Mouse (Mus musculus): ENCODE measurements at regions not wholly inside any gene's neighbourhood (a gene's known extent, or its start where the extent isn't known, plus 50 kb on each side); places are given as distances from the start of the nearest gene placed in this dataset.

DNA sequence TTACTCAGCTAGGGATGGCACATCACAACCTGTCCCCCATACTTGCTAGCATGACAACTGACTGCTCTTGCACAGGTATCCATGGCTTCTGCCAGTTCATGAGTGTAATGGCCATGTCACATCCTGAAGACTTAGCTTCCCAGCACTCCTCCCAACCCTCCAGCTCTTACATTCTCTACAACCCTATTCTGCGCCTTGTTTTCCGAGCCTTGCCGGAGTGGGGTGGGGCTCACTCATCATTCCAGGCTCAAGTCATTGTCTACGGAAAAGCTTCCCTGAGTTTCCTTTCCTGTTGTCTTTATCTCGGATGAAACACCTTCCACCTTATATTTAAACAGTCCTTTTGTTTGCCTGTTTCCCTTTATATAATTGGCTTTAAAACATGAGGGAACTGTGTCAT is 69.6 kb downstream of the Prdm13 start:
- no peaks in the 10 kb centered on the region for H3K4me1 ChIP-seq (replicated peaks; ENCODE audit: control insufficient read depth, insufficient read depth, low read length)
- H3K9me3 ChIP-seq (ENCODE audit: control insufficient read depth) = no peaks in the 10 kb centered on the region
- no peak for TF ChIP-seq CTCF (IDR thresholded peaks at IDR 0.05; ENCODE audit: low read depth)
- no peaks in the 10 kb centered on the region for H3K36me3 ChIP-seq (ENCODE audit: control insufficient read depth, insufficient read depth)
- H3K4me2 ChIP-seq (replicated peaks; ENCODE audit: low read depth) = no peak overlapping the region
- no peak overlapping the region for H3K9ac ChIP-seq (ENCODE audit: low read depth, low read length)
- ATAC-seq = no peak
- H3K4me3 ChIP-seq (ENCODE audit: low read depth, low read length) = no peak overlapping the region
- H3K27me3 ChIP-seq (replicated peaks; ENCODE audit: control insufficient read depth, insufficient read depth, low read length) = no peaks in the 10 kb centered on the region
- 62% methylated on average over 5 of the region's 5 CpGs for WGBS
- H3K27ac ChIP-seq (ENCODE audit: low read depth, low read length) = no peak overlapping the region

DNA sequence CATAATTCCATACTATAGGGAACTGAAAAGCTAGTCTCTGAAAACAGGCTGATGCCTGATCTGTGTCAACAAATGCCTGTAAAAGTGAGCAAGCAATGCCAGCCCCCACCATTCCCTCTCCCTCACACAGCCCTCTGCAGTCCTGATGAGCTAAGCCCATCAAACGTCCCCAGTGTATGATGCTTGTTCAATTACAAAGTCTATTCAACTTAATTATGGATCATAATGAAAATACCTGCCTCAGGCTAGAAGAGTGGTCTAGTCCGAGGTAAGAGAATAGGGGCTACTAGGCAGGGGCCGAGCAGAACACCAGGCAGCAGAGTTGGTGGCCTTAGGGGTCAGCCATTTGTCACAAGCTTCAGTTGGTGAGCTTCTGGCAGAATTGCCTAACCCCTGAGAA is 71.3 kb downstream of the Prdm13 start:
- WGBS = 57% methylated on average over 3 of the region's 3 CpGs
- no peak for ATAC-seq
- no peak for TF ChIP-seq CTCF (IDR thresholded peaks at IDR 0.05; ENCODE audit: low read depth)
- Histone ChIP-seq H3K9me3 (ENCODE audit: control insufficient read depth) (no peaks in the 10 kb centered on the region), H3K4me2 (replicated peaks; ENCODE audit: low read depth) (no peak overlapping the region), H3K36me3 (ENCODE audit: control insufficient read depth, insufficient read depth) (no peaks in the 10 kb centered on the region), H3K9ac (ENCODE audit: low read depth, low read length) (no peak overlapping the region), H3K27ac (ENCODE audit: low read depth, low read length) (no peak overlapping the region), H3K27me3 (replicated peaks; ENCODE audit: control insufficient read depth, insufficient read depth, low read length) (no peaks in the 10 kb centered on the region), H3K4me1 (replicated peaks; ENCODE audit: control insufficient read depth, insufficient read depth, low read length) (no peaks in the 10 kb centered on the region), H3K4me3 (ENCODE audit: low read depth, low read length) (no peak overlapping the region)

DNA sequence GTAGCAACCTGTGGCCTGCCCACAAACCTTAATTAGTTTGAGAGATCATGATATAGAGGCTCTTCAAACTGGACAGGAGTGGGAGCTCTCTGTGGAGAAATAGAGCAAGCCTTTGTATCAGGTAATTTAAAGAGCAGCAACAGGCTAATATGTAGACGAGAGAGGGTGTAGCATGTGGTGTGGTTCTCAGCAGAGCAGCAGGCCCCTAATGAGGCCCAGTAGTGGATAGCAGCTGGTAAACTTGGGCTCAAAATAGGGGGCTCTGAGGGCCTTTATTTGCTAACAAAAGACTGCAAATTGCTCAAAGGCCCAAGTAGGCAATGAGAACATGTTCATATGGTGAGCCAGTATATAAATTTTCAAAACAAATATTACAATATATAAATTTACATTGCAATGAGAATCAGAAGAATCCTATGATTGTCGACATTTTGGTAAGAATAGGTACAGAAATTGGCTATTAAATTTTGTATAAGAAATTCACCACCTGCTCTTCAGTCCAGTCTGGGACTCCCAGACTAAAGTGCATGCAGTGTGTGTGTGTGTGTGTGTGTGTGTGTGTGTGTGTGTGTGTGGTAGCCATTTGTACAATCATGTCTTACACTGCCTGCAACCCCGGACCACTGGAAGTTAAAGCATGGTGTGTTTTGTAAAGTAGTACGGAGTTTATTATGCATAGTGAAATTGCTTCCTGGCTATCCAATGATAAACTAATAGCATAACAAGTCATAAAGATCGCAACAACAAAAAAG is 74.1 kb downstream of the Prdm13 start:
- Histone ChIP-seq H3K9me3 (ENCODE audit: control insufficient read depth) (no peaks in the 10 kb centered on the region), H3K27ac (ENCODE audit: low read depth, low read length) (no peak overlapping the region), H3K4me3 (ENCODE audit: low read depth, low read length) (no peak overlapping the region), H3K4me1 (replicated peaks; ENCODE audit: control insufficient read depth, insufficient read depth, low read length) (no peaks in the 10 kb centered on the region), H3K4me2 (replicated peaks; ENCODE audit: low read depth) (no peak overlapping the region), H3K9ac (ENCODE audit: low read depth, low read length) (no peak overlapping the region), H3K27me3 (replicated peaks; ENCODE audit: control insufficient read depth, insufficient read depth, low read length) (no peaks in the 10 kb centered on the region), H3K36me3 (ENCODE audit: control insufficient read depth, insufficient read depth) (no peaks in the 10 kb centered on the region)
- no peak for TF ChIP-seq CTCF (IDR thresholded peaks at IDR 0.05; ENCODE audit: low read depth)
- WGBS = 80% methylated on average over 5 of the region's 5 CpGs
- ATAC-seq = no peak

DNA sequence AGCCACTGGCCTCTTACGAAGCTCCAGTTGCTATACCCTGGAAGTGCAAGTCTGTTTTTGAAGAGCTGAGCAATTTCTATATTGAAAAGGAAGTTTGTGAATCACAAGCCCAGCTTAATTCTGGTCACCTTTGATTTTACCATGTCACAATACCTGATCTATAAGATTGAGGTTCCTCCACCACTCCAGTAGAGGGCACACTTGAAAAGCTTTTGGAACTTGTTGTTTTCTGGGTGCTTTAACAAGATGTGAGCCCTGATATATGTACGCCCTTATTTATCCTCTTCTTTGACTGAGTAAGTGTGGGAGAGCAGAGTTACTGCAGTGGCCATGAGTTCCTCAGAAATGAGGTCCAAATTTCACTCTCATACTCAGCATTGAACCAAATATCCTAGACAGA is 87.7 kb downstream of the Prdm13 start:
- Histone ChIP-seq H3K36me3 (ENCODE audit: control insufficient read depth, insufficient read depth) (no peaks in the 10 kb centered on the region), H3K4me1 (replicated peaks; ENCODE audit: control insufficient read depth, insufficient read depth, low read length) (no peaks in the 10 kb centered on the region), H3K27ac (ENCODE audit: low read depth, low read length) (no peak overlapping the region), H3K9me3 (ENCODE audit: control insufficient read depth) (no peaks in the 10 kb centered on the region), H3K9ac (ENCODE audit: low read depth, low read length) (no peak overlapping the region), H3K4me3 (ENCODE audit: low read depth, low read length) (no peak overlapping the region), H3K27me3 (replicated peaks; ENCODE audit: control insufficient read depth, insufficient read depth, low read length) (no peaks in the 10 kb centered on the region), H3K4me2 (replicated peaks; ENCODE audit: low read depth) (no peak overlapping the region)
- ATAC-seq = no peak
- 42% methylated on average over 2 of the region's 2 CpGs for WGBS
- 0 out of 2 replicates have a peak, but pooled peaks have one; percentile 16 for TF ChIP-seq CTCF (IDR thresholded peaks at IDR 0.05; ENCODE audit: low read depth)

DNA sequence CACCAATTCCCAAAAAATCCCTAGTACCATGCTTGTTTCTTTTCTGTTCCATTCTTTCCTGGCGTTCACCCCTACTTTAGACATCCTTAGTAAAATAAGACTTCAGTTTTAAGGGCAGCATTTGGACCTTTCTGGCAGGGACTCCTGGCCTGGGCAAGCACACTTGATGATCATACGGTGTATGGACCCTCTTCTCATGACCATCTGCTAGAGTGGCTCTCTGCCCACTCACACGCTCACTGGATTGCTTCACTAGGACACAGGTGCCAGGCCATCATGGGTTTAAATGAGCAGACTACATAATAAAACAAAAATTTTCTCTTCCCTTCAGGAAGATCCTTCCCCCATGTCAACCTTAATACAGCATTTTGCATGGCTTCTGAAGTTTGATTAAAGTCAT is 138.0 kb downstream of the Prdm13 start:
- no peak overlapping the region for H3K9ac ChIP-seq (ENCODE audit: low read depth, low read length)
- WGBS = 78% methylated on average over 3 of the region's 3 CpGs
- no peak overlapping the region for H3K27ac ChIP-seq (ENCODE audit: low read depth, low read length)
- H3K4me2 ChIP-seq (replicated peaks; ENCODE audit: low read depth) = no peak overlapping the region
- no peaks in the 10 kb centered on the region for H3K36me3 ChIP-seq (ENCODE audit: control insufficient read depth, insufficient read depth)
- H3K4me3 ChIP-seq (ENCODE audit: low read depth, low read length) = no peak overlapping the region
- H3K4me1 ChIP-seq (replicated peaks; ENCODE audit: control insufficient read depth, insufficient read depth, low read length) = no peaks in the 10 kb centered on the region
- no peaks in the 10 kb centered on the region for H3K27me3 ChIP-seq (replicated peaks; ENCODE audit: control insufficient read depth, insufficient read depth, low read length)
- TF ChIP-seq CTCF (IDR thresholded peaks at IDR 0.05; ENCODE audit: low read depth) = no peak
- ATAC-seq = no peak
- H3K9me3 ChIP-seq (ENCODE audit: control insufficient read depth) = no peaks in the 10 kb centered on the region

DNA sequence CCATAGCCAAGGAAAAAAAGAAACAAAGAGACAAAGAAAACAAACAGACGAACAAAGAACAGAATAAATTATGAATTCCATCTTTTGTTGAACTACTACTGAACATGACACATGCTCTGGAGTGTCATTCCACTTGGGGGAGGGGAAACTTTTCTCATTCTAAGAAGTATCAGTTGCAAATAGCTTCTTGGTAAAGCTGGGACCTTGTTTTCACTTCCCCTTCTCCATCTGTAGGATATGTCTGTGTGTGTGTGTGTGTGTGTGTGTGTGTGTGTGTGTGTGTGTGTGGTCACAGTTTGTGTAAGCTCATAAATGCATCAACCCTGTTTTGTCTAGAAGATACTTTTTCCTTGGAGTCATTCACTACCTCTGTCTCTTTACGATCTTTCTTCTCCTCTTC is 146.2 kb downstream of the Prdm13 start:
- no peak for TF ChIP-seq CTCF (IDR thresholded peaks at IDR 0.05; ENCODE audit: low read depth)
- H3K9ac ChIP-seq (ENCODE audit: low read depth, low read length) = no peak overlapping the region
- WGBS = 85% methylated on average over 2 of the region's 2 CpGs
- H3K4me1 ChIP-seq (replicated peaks; ENCODE audit: control insufficient read depth, insufficient read depth, low read length) = no peaks in the 10 kb centered on the region
- H3K9me3 ChIP-seq (ENCODE audit: control insufficient read depth) = no peaks in the 10 kb centered on the region
- no peak overlapping the region for H3K27ac ChIP-seq (ENCODE audit: low read depth, low read length)
- no peaks in the 10 kb centered on the region for H3K27me3 ChIP-seq (replicated peaks; ENCODE audit: control insufficient read depth, insufficient read depth, low read length)
- no peak for ATAC-seq
- H3K4me3 ChIP-seq (ENCODE audit: low read depth, low read length) = no peak overlapping the region
- no peak overlapping the region for H3K4me2 ChIP-seq (replicated peaks; ENCODE audit: low read depth)
- H3K36me3 ChIP-seq (ENCODE audit: control insufficient read depth, insufficient read depth) = no peaks in the 10 kb centered on the region

Measured in intestine, postnatal 0 days (tissue).